Mouse (Mus musculus) embryonic fibroblast, embryonic 13.5 days (primary cell): ENCODE data around the gene Ncam1.

Source experiments
- CTCF ChIP-seq: IDR thresholded peaks from 2 replicates; pipeline ENCODE4 v1.5.1; 2011; ENCODE audit warnings: mild to moderate bottlenecking, control low read depth, low read length, moderate library complexity, borderline replicate concordance; ENCODE audit not compliant: insufficient read depth
- POLR2A ChIP-seq: IDR thresholded peaks from 2 replicates; pipeline ENCODE4 v1.6.1; 2011; ENCODE audit warnings: low read depth, mild to moderate bottlenecking, control low read depth, low read length, moderate library complexity

GRCm38 (mm10) chr9:49637955-49638354, 160.8 kb downstream of the Ncam1 start:
- no peak for TF ChIP-seq POLR2A
- TF ChIP-seq CTCF: no peak
